Mouse (Mus musculus) A20 (cell line): ENCODE measurements around the gene Sult1e1.

Experiments
- DNase-seq: peaks from one replicate; pipeline ENCODE4 v3.0.0-alpha.2; 2011; ENCODE audit warnings: low read depth, low spot score

Gene Sult1e1

GRCm38 (mm10) chr5:87591494-87591893 lies at the start of gene Sult1e1:
Gene Sult1e1 (minus strand): TSS chr5:87591594.
- no peak for DNase-seq

GRCm38 (mm10) chr5:87622681-87623080 lies 31.3 kb upstream of the Sult1e1 start:
- peak; percentile 3 for DNase-seq

- DNase-seq = no peak
Measured at GRCm38 (mm10) chr5:87615128-87615390, 23.7 kb upstream of the Sult1e1 start.

GRCm38 (mm10) chr5:87614364-87615127 lies 23.2 kb upstream of the Sult1e1 start:
- no peak for DNase-seq

GRCm38 (mm10) chr5:87601018-87601417 lies 9.6 kb upstream of the Sult1e1 start:
- no peak for DNase-seq

GRCm38 (mm10) chr5:87597891-87598290 lies 6.5 kb upstream of the Sult1e1 start:
- DNase-seq = no peak

GRCm38 (mm10) chr5:87589916-87590315 lies 1.5 kb downstream of the Sult1e1 start:
- DNase-seq = no peak

- no peak for DNase-seq
Measured at GRCm38 (mm10) chr5:87580389-87580788, 11.0 kb downstream of the Sult1e1 start.

- no peak for DNase-seq
Measured at GRCm38 (mm10) chr5:87574174-87574573, 17.2 kb downstream of the Sult1e1 start.

- DNase-seq = no peak
Measured at GRCm38 (mm10) chr5:87573490-87573889, 17.9 kb downstream of the Sult1e1 start.

GRCm38 (mm10) chr5:87572781-87573180 lies 18.6 kb downstream of the Sult1e1 start:
- DNase-seq = no peak

- no peak for DNase-seq
Measured at GRCm38 (mm10) chr5:87568845-87569244, 22.5 kb downstream of the Sult1e1 start, which contains the start of gene Sult1d1. Gene Sult1d1 (minus strand): TSS chr5:87569027.

- no peak for DNase-seq
Measured at GRCm38 (mm10) chr5:87567306-87567705, 24.1 kb downstream of the Sult1e1 start.

- no peak for DNase-seq
Measured at GRCm38 (mm10) chr5:87562966-87563365, 28.4 kb downstream of the Sult1e1 start.

GRCm38 (mm10) chr5:87562526-87562925 lies 28.9 kb downstream of the Sult1e1 start:
- DNase-seq = no peak

- peak; percentile 14 for DNase-seq
Measured at GRCm38 (mm10) chr5:87560145-87560544, 31.2 kb downstream of the Sult1e1 start.

GRCm38 (mm10) chr5:87550935-87551334 lies 40.5 kb downstream of the Sult1e1 start:
- peak; percentile 41 for DNase-seq

GRCm38 (mm10) chr5:87538111-87538510 lies 53.3 kb downstream of the Sult1e1 start, which contains the start of gene Sult1b1:
Gene Sult1b1 (minus strand): TSS chr5:87538195.
- DNase-seq = no peak

- DNase-seq = no peak
Measured at GRCm38 (mm10) chr5:87535994-87536644, 55.3 kb downstream of the Sult1e1 start.

GRCm38 (mm10) chr5:87532288-87532687 lies 59.1 kb downstream of the Sult1e1 start:
- DNase-seq = no peak
